Mouse (Mus musculus) E14TG2a.4 (cell line): ENCODE data around the gene Polr3h.

Experiments
- H3K27me3 ChIP-seq: 2 replicates; pipeline ENCODE4 v1.6.1; 2014; ENCODE audit warnings: low read length, control low read depth; ENCODE audit not compliant: insufficient read depth
- H3K36me3 ChIP-seq: 2 replicates; pipeline ENCODE4 v1.6.1; 2014; ENCODE audit warnings: low read length, control low read depth; ENCODE audit not compliant: insufficient read depth
- H3K4me1 ChIP-seq: replicated peaks from 2 replicates; pipeline ENCODE4 v1.6.1; 2014; ENCODE audit warnings: low read depth, low read length, control low read depth
- H3K4me3 ChIP-seq: replicated peaks from 2 replicates; pipeline ENCODE4 v1.5.1; 2014; ENCODE audit warnings: mild to moderate bottlenecking, low read length
- H3K9me3 ChIP-seq: 2 replicates; pipeline ENCODE4 v1.6.1; 2014; ENCODE audit warnings: low read length, control low read depth
- CTCF ChIP-seq: conservative IDR thresholded peaks from 2 replicates; pipeline ENCODE4 v1.5.1; 2014; ENCODE audit warnings: low read length
- NANOG ChIP-seq: IDR thresholded peaks from 2 replicates; pipeline ENCODE4 v1.6.1; 2014; ENCODE audit warnings: borderline replicate concordance, low read length, mixed read lengths
- POU5F1 ChIP-seq: IDR thresholded peaks from 2 replicates; pipeline ENCODE4 v1.6.1; 2014; ENCODE audit warnings: low read length, borderline replicate concordance

The Polr3h gene

GRCm38 (mm10) chr15:81845033-81845625, 80.9 kb downstream of the Polr3h start:
- Histone ChIP-seq H3K36me3 (peaks cover 20% of the 10 kb centered on the region), H3K4me3 (no peak overlapping the region), H3K9me3 (no peaks in the 10 kb centered on the region), H3K4me1 (peaks cover 51% of the 10 kb centered on the region), H3K27me3 (0 out of 2 replicates have a peak, but pooled peaks cover 4% of the 10 kb centered on the region)
- TF ChIP-seq CTCF (no peak), POU5F1 (no peak), NANOG (no peak)

GRCm38 (mm10) chr15:81842275-81842674, 83.8 kb downstream of the Polr3h start:
- no peak overlapping the region for H3K4me3 ChIP-seq
- H3K9me3 ChIP-seq = no peaks in the 10 kb centered on the region
- peaks cover 22% of the 10 kb centered on the region for H3K27me3 ChIP-seq
- TF ChIP-seq CTCF (no peak), POU5F1 (no peak), NANOG (no peak)
- H3K4me1 ChIP-seq = peaks cover 45% of the 10 kb centered on the region
- H3K36me3 ChIP-seq = no peaks in the 10 kb centered on the region; the same call in 1 of the 2 replicates

- Histone ChIP-seq H3K9me3 (no peaks in the 10 kb centered on the region), H3K4me3 (no peak overlapping the region), H3K27me3 (peaks cover 41% of the 10 kb centered on the region), H3K36me3 (no peaks in the 10 kb centered on the region), H3K4me1 (peaks cover 42% of the 10 kb centered on the region)
- no peak for TF ChIP-seq NANOG
- no peak for TF ChIP-seq CTCF
- no peak for TF ChIP-seq POU5F1
Observed at GRCm38 (mm10) chr15:81840306-81840705, 85.7 kb downstream of the Polr3h start.

GRCm38 (mm10) chr15:81839634-81840033, 86.4 kb downstream of the Polr3h start:
- TF ChIP-seq POU5F1 (no peak), NANOG (no peak), CTCF (no peak)
- Histone ChIP-seq H3K27me3 (peaks cover 47% of the 10 kb centered on the region), H3K4me3 (no peak overlapping the region), H3K36me3 (no peaks in the 10 kb centered on the region), H3K9me3 (no peaks in the 10 kb centered on the region), H3K4me1 (peaks cover 41% of the 10 kb centered on the region)

- TF ChIP-seq NANOG = no peak
- TF ChIP-seq CTCF = no peak
- TF ChIP-seq POU5F1 = no peak
- Histone ChIP-seq H3K4me1 (peaks cover 34% of the 10 kb centered on the region), H3K36me3 (no peaks in the 10 kb centered on the region), H3K27me3 (peaks cover 56% of the 10 kb centered on the region), H3K4me3 (peak overlapping the region; percentile 62), H3K9me3 (no peaks in the 10 kb centered on the region)
Observed at GRCm38 (mm10) chr15:81838554-81839235, 87.3 kb downstream of the Polr3h start.
